30 mouse cellular contexts compared by ENCODE assay signal in genomic region chr9:59703099-59703498, GRCm38 (mm10). TPM values are rescaled to one million over a fixed set of nuclear protein-coding genes. Genes with fewer than 3 reads are reported as not detected.
DNase-seq lines count a peak whose midpoint lies in the region; ATAC-seq and TF ChIP-seq lines count a peak whose summit lies in the region.
"Had no signal": no experiment of that assay in that cellular context is flagged by ENCODE, and none has a peak within 500 bp of the region (broad histone marks: within the 10 kb centered on the region; RNA-seq: fewer than 3 reads in every experiment).

No protein-coding gene starts in this region.

- peak; percentile 32 to 46 for DNase-seq in kidney, adult 8-10 months
- no peak for DNase-seq in kidney, adult 11 months
- DNase-seq in yolk sac, embryonic 10.5 days (ENCODE audit: low spot score): no peak
- DNase-seq: adrenal gland, postnatal 14 days; B cell, adult 2 months; cerebellum, adult 11 months; cerebellum, adult 2 months; cerebellum, postnatal 10 days; cerebellum, postnatal 36 days; embryo, embryonic 11 days; gastrocnemius, postnatal 25 days; heart, adult 18-20 months; heart, postnatal 10 days; heart, postnatal 36 days had no signal

- peak; percentile 67; the same call in 1 of the 2 replicates for ATAC-seq in intestine, embryonic 15.5 days
- peak; percentile 62 for ATAC-seq in intestine, postnatal 0 days
- ATAC-seq in midbrain, embryonic 15.5 days (replicated peaks): no peak
- ATAC-seq: forebrain, embryonic 15.5 days; hindbrain, embryonic 16.5 days; Patski had no signal

- no peak overlapping the region for H3K9ac ChIP-seq in intestine, embryonic 15.5 days
- no peak overlapping the region for H3K9ac ChIP-seq in intestine, postnatal 0 days (ENCODE audit: low read depth, low read length)
- H3K9ac ChIP-seq in midbrain, embryonic 15.5 days: no peak overlapping the region
- H3K9ac ChIP-seq: embryonic facial prominence, embryonic 13.5 days; forebrain, embryonic 12.5 days; forebrain, embryonic 15.5 days; heart, embryonic 12.5 days; heart, embryonic 15.5 days; hindbrain, embryonic 13.5 days had no signal

- no peaks in the 10 kb centered on the region for H3K36me3 ChIP-seq in intestine, embryonic 15.5 days
- no peaks in the 10 kb centered on the region for H3K36me3 ChIP-seq in intestine, postnatal 0 days (ENCODE audit: control insufficient read depth, insufficient read depth)
- no peaks in the 10 kb centered on the region for H3K36me3 ChIP-seq in midbrain, embryonic 15.5 days (replicated peaks)
- H3K36me3 ChIP-seq: embryonic facial prominence, embryonic 10.5 days; embryonic facial prominence, embryonic 13.5 days; forebrain, embryonic 12.5 days; forebrain, embryonic 15.5 days; G1E; heart, embryonic 12.5 days; heart, embryonic 15.5 days; hindbrain, embryonic 10.5 days; hindbrain, embryonic 13.5 days had no signal

- H3K4me3 ChIP-seq in intestine, embryonic 15.5 days (replicated peaks): no peak overlapping the region
- no peak overlapping the region for H3K4me3 ChIP-seq in intestine, postnatal 0 days (ENCODE audit: low read depth, low read length)
- no peak overlapping the region for H3K4me3 ChIP-seq in midbrain, embryonic 15.5 days
- H3K4me3 ChIP-seq: embryonic facial prominence, embryonic 10.5 days; embryonic facial prominence, embryonic 13.5 days; erythroblast, embryonic 14.5 days; forebrain, embryonic 12.5 days; forebrain, embryonic 15.5 days; heart, embryonic 12.5 days; heart, embryonic 15.5 days; hindbrain, embryonic 10.5 days; hindbrain, embryonic 13.5 days had no signal

- no peaks in the 10 kb centered on the region for H3K9me3 ChIP-seq in intestine, embryonic 15.5 days
- H3K9me3 ChIP-seq in intestine, postnatal 0 days (ENCODE audit: control insufficient read depth): no peaks in the 10 kb centered on the region
- no peaks in the 10 kb centered on the region for H3K9me3 ChIP-seq in midbrain, embryonic 15.5 days
- H3K9me3 ChIP-seq: embryonic facial prominence, embryonic 10.5 days; embryonic facial prominence, embryonic 13.5 days; forebrain, embryonic 12.5 days; forebrain, embryonic 15.5 days; G1E; heart, embryonic 12.5 days; heart, embryonic 15.5 days; hindbrain, embryonic 10.5 days; hindbrain, embryonic 13.5 days had no signal

- H3K27ac ChIP-seq in intestine, embryonic 15.5 days: no peak overlapping the region
- no peak overlapping the region for H3K27ac ChIP-seq in intestine, postnatal 0 days (ENCODE audit: low read depth, low read length)
- H3K27ac ChIP-seq in midbrain, embryonic 15.5 days: no peak overlapping the region
- H3K27ac ChIP-seq: embryonic facial prominence, embryonic 10.5 days; embryonic facial prominence, embryonic 13.5 days; forebrain, embryonic 12.5 days; forebrain, embryonic 15.5 days; heart, embryonic 15.5 days; hindbrain, embryonic 10.5 days; hindbrain, embryonic 13.5 days had no signal

- 54% methylated on average over 6 of the region's 6 CpGs for WGBS in intestine, embryonic 15.5 days
- 35% methylated on average over 6 of the region's 6 CpGs for WGBS in intestine, postnatal 0 days
- 75% methylated on average over 6 of the region's 6 CpGs for WGBS in midbrain, embryonic 15.5 days

- H3K4me2 ChIP-seq in intestine, embryonic 15.5 days (replicated peaks): no peak overlapping the region
- no peak overlapping the region for H3K4me2 ChIP-seq in intestine, postnatal 0 days (replicated peaks; ENCODE audit: low read depth)
- H3K4me2 ChIP-seq in midbrain, embryonic 15.5 days: no peak overlapping the region
- H3K4me2 ChIP-seq: embryonic facial prominence, embryonic 13.5 days; forebrain, embryonic 12.5 days; forebrain, embryonic 15.5 days; heart, embryonic 12.5 days; heart, embryonic 15.5 days; hindbrain, embryonic 13.5 days had no signal

- no peak for TF ChIP-seq CTCF in intestine, postnatal 0 days (IDR thresholded peaks at IDR 0.05; ENCODE audit: low read depth)

- H3K4me1 ChIP-seq in intestine, embryonic 15.5 days (replicated peaks): 0 out of 2 replicates have a peak, but pooled peaks cover 7% of the 10 kb centered on the region
- H3K4me1 ChIP-seq in intestine, postnatal 0 days (replicated peaks; ENCODE audit: control insufficient read depth, insufficient read depth, low read length): no peaks in the 10 kb centered on the region
- H3K4me1 ChIP-seq in midbrain, embryonic 15.5 days: no peaks in the 10 kb centered on the region
- H3K4me1 ChIP-seq: embryonic facial prominence, embryonic 13.5 days; forebrain, embryonic 12.5 days; forebrain, embryonic 15.5 days; hindbrain, embryonic 13.5 days had no signal

- H3K27me3 ChIP-seq in intestine, embryonic 15.5 days (replicated peaks): no peaks in the 10 kb centered on the region
- no peaks in the 10 kb centered on the region for H3K27me3 ChIP-seq in intestine, postnatal 0 days (replicated peaks; ENCODE audit: control insufficient read depth, insufficient read depth, low read length)
- no peaks in the 10 kb centered on the region for H3K27me3 ChIP-seq in midbrain, embryonic 15.5 days (replicated peaks)
- H3K27me3 ChIP-seq: CH12.LX; embryonic facial prominence, embryonic 13.5 days; forebrain, embryonic 12.5 days; forebrain, embryonic 15.5 days; heart, embryonic 12.5 days; heart, embryonic 15.5 days; hindbrain, embryonic 13.5 days; Patski had no signal

RNA-seq across cellular contexts. Expression of gene Gramd2, which starts 23.2 kb away (rescaled TPM):
- 1.0 and 1.6 TPM in 2 replicates for polyA plus RNA-seq in intestine, embryonic 15.5 days (2015; fragmentation: Nextera tagmentation; extraction: Ambion mirVana)
- polyA plus RNA-seq in intestine, postnatal 0 days (2015; fragmentation: Nextera tagmentation; extraction: Ambion mirVana): 0.37 and 0.39 TPM in 2 replicates
- 4.4 and 4.6 TPM in 2 replicates for polyA plus RNA-seq in midbrain, embryonic 15.5 days (2015; fragmentation: Nextera tagmentation; extraction: Ambion mirVana)
- polyA plus RNA-seq: erythroblast, embryonic 14.5 days; G1E had no signal

RNA-seq across cellular contexts. Expression of gene Pkm, which starts 46.9 kb away (rescaled TPM):
- polyA plus RNA-seq in intestine, embryonic 15.5 days (2015; fragmentation: Nextera tagmentation; extraction: Ambion mirVana): 1,208 and 1,228 TPM in 2 replicates
- 271 and 302 TPM in 2 replicates for polyA plus RNA-seq in intestine, postnatal 0 days (2015; fragmentation: Nextera tagmentation; extraction: Ambion mirVana)
- 1,075 and 1,145 TPM in 2 replicates for polyA plus RNA-seq in midbrain, embryonic 15.5 days (2015; fragmentation: Nextera tagmentation; extraction: Ambion mirVana)

RNA-seq across cellular contexts. Expression of gene Senp8, which starts 47.4 kb away (rescaled TPM):
- polyA plus RNA-seq in intestine, embryonic 15.5 days (2015; fragmentation: Nextera tagmentation; extraction: Ambion mirVana): 11.2 and 12.0 TPM in 2 replicates
- polyA plus RNA-seq in intestine, postnatal 0 days (2015; fragmentation: Nextera tagmentation; extraction: Ambion mirVana): 3.8 and 4.1 TPM in 2 replicates
- 11.1 and 14.0 TPM in 2 replicates for polyA plus RNA-seq in midbrain, embryonic 15.5 days (2015; fragmentation: Nextera tagmentation; extraction: Ambion mirVana)

RNA-seq across cellular contexts. Expression of gene Myo9a, which starts 47.6 kb away (rescaled TPM):
- polyA plus RNA-seq in intestine, embryonic 15.5 days (2015; fragmentation: Nextera tagmentation; extraction: Ambion mirVana): 9.5 and 14.0 TPM in 2 replicates
- 12.2 and 14.4 TPM in 2 replicates for polyA plus RNA-seq in intestine, postnatal 0 days (2015; fragmentation: Nextera tagmentation; extraction: Ambion mirVana)
- polyA plus RNA-seq in midbrain, embryonic 15.5 days (2015; fragmentation: Nextera tagmentation; extraction: Ambion mirVana): 28.1 and 28.2 TPM in 2 replicates

Comparison
In these comparisons a context has a peak if more than half of its experiments do, and no peak if none do; other contexts are left out.
1. DNase-seq: peak in kidney, adult 8-10 months (2 of 2); none in kidney, adult 11 months (single experiment) and yolk sac, embryonic 10.5 days (single experiment).